Mouse (Mus musculus) heart, adult 8-10 months (tissue): ENCODE results near the gene Il2. TPM values are rescaled to one million over a fixed set of nuclear protein-coding genes. Genes with fewer than 3 reads are reported as not detected.

ENCODE experiments used
- total RNA-seq, 4 experiments: library from RNA; stranded (reverse); gene quantifications; 2 replicates each; pipeline ENCODE4 v1.2.4; 2022

Il2 gene
- total RNA-seq, 4 experiments from 2014 or later = not detected

Other genes with a start within 250 kb of the Il2 start
- not detected for gene Adad1, start 62.4 kb downstream of the Il2 start, total RNA-seq
- gene Il21, start 106.7 kb upstream of the Il2 start, total RNA-seq = not detected
- gene Bbs12, start 186.6 kb upstream of the Il2 start, total RNA-seq = 1 to 10 TPM in 3 of 4 experiments, under 1 TPM in 1; 0.52 to 1.2 (median 1.1) TPM
- gene Cetn4, start 186.7 kb upstream of the Il2 start, total RNA-seq = 1 to 10 TPM in 1 of 4 experiments, under 1 TPM in 3; 0.52 to 1.1 (median 0.61) TPM
- 10 to 100 TPM in 2 of 4 experiments, 1 to 10 TPM in 2; 9.2 to 15.7 (median 12.1) TPM for gene Fgf2, start 222.4 kb upstream of the Il2 start, total RNA-seq